Mouse (Mus musculus): ENCODE data around the gene Scn4a.

GRCm38 (mm10) chr11:106269060-106269431 is 84.0 kb downstream of the Scn4a start:
- no peak for TF ChIP-seq CTCF (IDR thresholded peaks at IDR 0.05; ENCODE audit: extremely low read depth, insufficient read depth, low read length)
- no peak for TF ChIP-seq POLR2A (IDR thresholded peaks at IDR 0.05; ENCODE audit: extremely low read depth, insufficient read depth, low read length)

All from cortical plate, adult 2 months (tissue).